Mouse (Mus musculus) spleen, postnatal 10 days (tissue): ENCODE measurements around the gene Ldlrap1.
A peak's percentile ranks its signal among the peaks of the same experiment; 100 is the strongest.

ENCODE experiments used
- DNase-seq, 2 experiments: peaks; one replicate each; pipeline ENCODE4 v3.0.0; 2021 to 2022; ENCODE audit warnings: low spot score in 2 of 2

The Ldlrap1 gene

GRCm38 (mm10) chr4:134719489-134719888 is 48.3 kb downstream of the Ldlrap1 start:
- peak in 1 of 2 experiments; percentile 45 for DNase-seq

GRCm38 (mm10) chr4:134713937-134714336 is 53.9 kb downstream of the Ldlrap1 start:
- peak; percentile 78 to 91 for DNase-seq

- DNase-seq: no peak
Measured at GRCm38 (mm10) chr4:134705311-134705710, 62.5 kb downstream of the Ldlrap1 start.

GRCm38 (mm10) chr4:134704590-134704989 is 63.2 kb downstream of the Ldlrap1 start:
- DNase-seq: no peak

GRCm38 (mm10) chr4:134703835-134704546 is 63.8 kb downstream of the Ldlrap1 start, which contains the start of gene Man1c1:
Gene Man1c1, minus strand, starts transcription at chr4:134704290.
- DNase-seq: peak; percentile 91 to 97

- peak; percentile 54 for DNase-seq
Measured at GRCm38 (mm10) chr4:134702981-134703834, 64.6 kb downstream of the Ldlrap1 start.

- peak; percentile 53 to 70 for DNase-seq
Measured at GRCm38 (mm10) chr4:134701934-134702333, 65.9 kb downstream of the Ldlrap1 start.

GRCm38 (mm10) chr4:134700911-134701310 is 66.9 kb downstream of the Ldlrap1 start:
- DNase-seq: no peak

GRCm38 (mm10) chr4:134693202-134693940 is 74.5 kb downstream of the Ldlrap1 start:
- no peak for DNase-seq

GRCm38 (mm10) chr4:134692388-134692787 is 75.4 kb downstream of the Ldlrap1 start:
- no peak for DNase-seq
